Mouse (Mus musculus) MEL (cell line): ENCODE results near the gene Gm5416. TPM values are rescaled to one million over a fixed set of nuclear protein-coding genes. Genes with fewer than 3 reads are reported as not detected.
"Not testable (repeated sequence)": the region's sequence is repeated elsewhere in the genome, so short reads cannot be mapped to it uniquely, and the experiment has no call there.

Experiments
- DNase-seq: peaks from one replicate; pipeline ENCODE4 v3.0.0; 2011; ENCODE audit warnings: low read depth, low spot score
- H3K27ac ChIP-seq: 2 replicates; pipeline ENCODE4 v1.5.1; 2012; ENCODE audit warnings: low read depth, mild to moderate bottlenecking, control low read depth, low read length, moderate library complexity; ENCODE audit not compliant: control insufficient read depth
- H3K27me3 ChIP-seq, 2 experiments: fragments of 150-350 bp in 1 of 2; sonication (generic) in 1 of 2; 2 replicates each; pipeline ENCODE4 v1.6.1; 2012; ENCODE audit warnings: low read length in 2 of 2, mild to moderate bottlenecking in 2 of 2, improper control_type of control experiment in 1 of 2, moderate library complexity in 1 of 2; ENCODE audit not compliant: insufficient read depth in 2 of 2, control insufficient read depth in 1 of 2
- H3K36me3 ChIP-seq, 2 experiments: 2 replicates each; pipeline ENCODE4 v1.6.1; 2012 to 2014; ENCODE audit warnings: low read length in 2 of 2, improper control_type of control experiment in 1 of 2, inconsistent platforms in 1 of 2, mild to moderate bottlenecking in 1 of 2; ENCODE audit not compliant: insufficient read depth in 2 of 2, control insufficient read depth in 1 of 2
- H3K4me1 ChIP-seq, 2 experiments: fragments of 150-350 bp in 1 of 2; sonication (generic) in 1 of 2; 2 replicates each; pipeline ENCODE4 v1.6.1; 2012; ENCODE audit warnings: low read length in 2 of 2, improper control_type of control experiment in 1 of 2, mild to moderate bottlenecking in 1 of 2; ENCODE audit not compliant: insufficient read depth in 2 of 2, control insufficient read depth in 1 of 2
- H3K4me3 ChIP-seq, 2 experiments: fragments of 150-350 bp in 1 of 2; sonication (generic) in 1 of 2; 2 replicates each; pipeline ENCODE4 v1.5.1; 2012; ENCODE audit warnings: low read depth in 2 of 2, low read length in 2 of 2, mild to moderate bottlenecking in 2 of 2, moderate library complexity in 2 of 2, control low read depth in 1 of 2, improper control_type of control experiment in 1 of 2; ENCODE audit not compliant: control insufficient read depth in 1 of 2, insufficient read depth in 1 of 2
- H3K79me2 ChIP-seq: 2 replicates; pipeline ENCODE4 v1.6.1; 2012; ENCODE audit warnings: mild to moderate bottlenecking, low read length, moderate library complexity; ENCODE audit not compliant: control insufficient read depth, poor library complexity, insufficient read depth
- H3K9ac ChIP-seq: 2 replicates; pipeline ENCODE4 v1.6.1; 2012; ENCODE audit warnings: low read depth, mild to moderate bottlenecking, control low read depth, low read length, moderate library complexity; ENCODE audit not compliant: control insufficient read depth, poor library complexity, severe bottlenecking
- H3K9me3 ChIP-seq: fragments of 150-350 bp; sonication (generic); replicated peaks from 2 replicates; pipeline ENCODE4 v1.6.1; 2012; ENCODE audit warnings: mild to moderate bottlenecking, low read length, improper control_type of control experiment, moderate library complexity; ENCODE audit not compliant: insufficient read depth
- ETS1 ChIP-seq: IDR thresholded peaks from 2 replicates; pipeline ENCODE4 v1.6.1; 2012; ENCODE audit warnings: low read depth, mild to moderate bottlenecking, inconsistent platforms, low read length, improper control_type of control experiment, moderate library complexity
- GABPA ChIP-seq: IDR thresholded peaks from 2 replicates; pipeline ENCODE4 v1.6.1; 2012; ENCODE audit warnings: low read depth, mild to moderate bottlenecking, inconsistent platforms, low read length, improper control_type of control experiment, moderate library complexity
- GATA1 ChIP-seq: IDR thresholded peaks from 2 replicates; pipeline ENCODE4 v1.6.1; 2011; ENCODE audit warnings: low read depth, low read length, improper control_type of control experiment
- JUND ChIP-seq: IDR thresholded peaks from 2 replicates; pipeline ENCODE4 v1.6.1; 2011; ENCODE audit warnings: low read depth, mild to moderate bottlenecking, improper control_type of control experiment, low read length
- KAT2A ChIP-seq: conservative IDR thresholded peaks from 2 replicates; pipeline ENCODE4 v1.6.1; 2012; ENCODE audit warnings: low read depth, low read length, improper control_type of control experiment, inconsistent platforms
- NRF1 ChIP-seq: IDR thresholded peaks from 2 replicates; pipeline ENCODE4 v1.6.1; 2014; ENCODE audit warnings: low read depth, mild to moderate bottlenecking, inconsistent platforms, low read length, improper control_type of control experiment, moderate library complexity; ENCODE audit not compliant: poor library complexity, insufficient read depth, severe bottlenecking
- POLR2A ChIP-seq, 2 experiments: IDR thresholded peaks; 2 replicates each; pipeline ENCODE4 v1.6.1; 2011 to 2012; ENCODE audit warnings: low read length in 2 of 2, mild to moderate bottlenecking in 2 of 2, control low read depth in 1 of 2, improper control_type of control experiment in 1 of 2, low read depth in 1 of 2, moderate library complexity in 1 of 2; ENCODE audit not compliant: control insufficient read depth in 1 of 2, insufficient read depth in 1 of 2, poor library complexity in 1 of 2
- POLR2AphosphoS5 ChIP-seq: IDR thresholded peaks from 2 replicates; pipeline ENCODE4 v1.6.1; 2012; ENCODE audit warnings: low read depth, borderline replicate concordance, mild to moderate bottlenecking, inconsistent platforms, low read length, moderate library complexity, mixed read lengths
- SMC3 ChIP-seq: IDR thresholded peaks from 2 replicates; pipeline ENCODE4 v1.6.1; 2011; ENCODE audit warnings: low read depth, low read length, improper control_type of control experiment
- polyA plus RNA-seq, 2 experiments: library from polyadenylated mRNA; stranded (reverse) in 1 of 2; unstranded in 1 of 2; fragments of >175 nt in 1 of 2; fragments of >200 nt in 1 of 2; gene quantifications; 2 replicates each; pipeline versions ENCODE4 v1.2.1 to v1.2.4; 2012; ENCODE audit warnings: low replicate concordance in 2 of 2, low read depth in 1 of 2; ENCODE audit not compliant: insufficient read length in 2 of 2, insufficient read depth in 1 of 2, missing spikeins in 1 of 2
- total RNA-seq: library from RNA; depleted of rRNA; stranded (reverse); fragments of 300-350 nt; gene quantifications from 2 replicates; pipeline ENCODE4 v1.2.3, GENCODE M21; 2012; rRNA removed

Gene Gm5416
- total RNA-seq, result not detected in 2 replicates
- polyA plus RNA-seq, result not detected

- Histone ChIP-seq H3K4me1 (no peaks in the 10 kb centered on the region), H3K27me3 (no peaks in the 10 kb centered on the region; a peak in 1 of 4 replicates), H3K79me2 (no peaks in the 10 kb centered on the region), H3K36me3 (no peaks in the 10 kb centered on the region), H3K9ac (no peak within 1 kb of the TSS), H3K27ac (no peak within 1 kb of the TSS), H3K9me3 (no peaks in the 10 kb centered on the region), H3K4me3 (no peak within 1 kb of the TSS)
- no peak for DNase-seq
- TF ChIP-seq KAT2A, result no peak
- no peak for TF ChIP-seq GATA1
- TF ChIP-seq SMC3, result no peak
- no peak for TF ChIP-seq GABPA
These were observed at the start of gene Gm5416 for GRCm38 (mm10) chr16:36209967-36210453. Gm5416 (plus strand) TSS chr16:36210403.

GRCm38 (mm10) chr16:36167841-36168240 is 42.4 kb upstream of the Gm5416 start:
- peak; percentile 30 for DNase-seq
- not testable (repeated sequence) for H3K79me2 ChIP-seq, H3K36me3 ChIP-seq, H3K27ac ChIP-seq, H3K27me3 ChIP-seq, H3K9me3 ChIP-seq, H3K9ac ChIP-seq, H3K4me1 ChIP-seq, H3K4me3 ChIP-seq

GRCm38 (mm10) chr16:36176108-36176507 is 34.1 kb upstream of the Gm5416 start:
- no peak for TF ChIP-seq JUND
- no peak for TF ChIP-seq ETS1
- TF ChIP-seq POLR2A (IDR thresholded peaks at IDR 0.05; ENCODE audit: control insufficient read depth in 1 of 2, insufficient read depth in 1 of 2, low read depth in 1 of 2, low read length in 2 of 2, poor library complexity in 1 of 2), result no peak
- no peak for TF ChIP-seq NRF1
- no peak for TF ChIP-seq POLR2AphosphoS5
- H3K9me3 ChIP-seq, result no peaks in the 10 kb centered on the region
- DNase-seq, result peak; percentile 14
- no peak overlapping the region for H3K9ac ChIP-seq
- no peaks in the 10 kb centered on the region for H3K4me1 ChIP-seq
- H3K79me2 ChIP-seq, result no peaks in the 10 kb centered on the region
- H3K27me3 ChIP-seq, result no peaks in the 10 kb centered on the region
- H3K27ac ChIP-seq, result no peak overlapping the region
- no peak overlapping the region for H3K4me3 ChIP-seq
- H3K36me3 ChIP-seq, result no peaks in the 10 kb centered on the region
